Mouse (Mus musculus) kidney, embryonic 16.5 days (tissue): ENCODE data around the gene Mindy1. TPM values are rescaled to one million over a fixed set of nuclear protein-coding genes. Genes with fewer than 3 reads are reported as not detected.
"Not testable (repeated sequence)": the region's sequence is repeated elsewhere in the genome, so short reads cannot be mapped to it uniquely, and the experiment has no call there.

Experiments used
- ATAC-seq: fragments of 200-750 bp; cut with Nextera tagmentation; 2 replicates; pipeline ENCODE4 v1.8.0; 2017; ENCODE audit warnings: moderate TSS enrichment; ENCODE audit not compliant: low FRiP score, low TSS enrichment
- H3K27ac ChIP-seq: fragments of 300-500 bp; sonication (generic); 2 replicates; pipeline ENCODE4 v1.5.1; 2014; ENCODE audit warnings: low read length
- H3K27me3 ChIP-seq: fragments of 300-500 bp; sonication (generic); 2 replicates; pipeline ENCODE4 v1.6.1; 2014; ENCODE audit warnings: low read length, control low read depth, mixed read lengths; ENCODE audit not compliant: insufficient read depth
- H3K36me3 ChIP-seq: fragments of 300-500 bp; sonication (generic); 2 replicates; pipeline ENCODE4 v1.6.1; 2014; ENCODE audit warnings: low read length, control low read depth, mixed read lengths; ENCODE audit not compliant: insufficient read depth
- H3K4me1 ChIP-seq: fragments of 300-500 bp; sonication (generic); 2 replicates; pipeline ENCODE4 v1.6.1; 2014; ENCODE audit warnings: low read length, control low read depth, mixed read lengths; ENCODE audit not compliant: insufficient read depth
- H3K4me2 ChIP-seq: fragments of 300-500 bp; sonication (generic); replicated peaks from 2 replicates; pipeline ENCODE4 v1.6.1; 2014; ENCODE audit warnings: low read depth, low read length
- H3K4me3 ChIP-seq: fragments of 300-500 bp; sonication (generic); 2 replicates; pipeline ENCODE4 v1.5.1; 2014; ENCODE audit warnings: mild to moderate bottlenecking, low read length
- H3K9ac ChIP-seq: fragments of 300-500 bp; sonication (generic); replicated peaks from 2 replicates; pipeline ENCODE4 v1.6.1; 2014; ENCODE audit warnings: low read length
- H3K9me3 ChIP-seq: fragments of 300-500 bp; sonication (generic); 2 replicates; pipeline ENCODE4 v1.6.1; 2016; ENCODE audit warnings: low read length, control low read depth
- WGBS: fragments of 180-500 bp; shearing (Covaris S2); extraction: QIAGEN DNeasy Blood & Tissue Kit; methylation state at CpG from one replicate; pipeline ENCODE4 v1.1.7; 2014; 5-methylcytosine and 5-hydroxymethylcytosine counted together
- polyA plus RNA-seq: library from polyadenylated mRNA; unstranded; fragments of >200 nt; fragmentation: Nextera tagmentation; extraction: Ambion mirVana; gene quantifications from 2 replicates; pipeline ENCODE4 v1.2.1, GENCODE M21; 2015

The Mindy1 gene
- polyA plus RNA-seq, 1 experiment from 2014 or later: 57.0 TPM

- no peak overlapping the region for H3K27ac ChIP-seq
- H3K9me3 ChIP-seq: no peaks in the 10 kb centered on the region
- ATAC-seq: no peak
- peaks cover 80% of the 10 kb centered on the region for H3K36me3 ChIP-seq
- no peaks in the 10 kb centered on the region for H3K4me1 ChIP-seq
- no peak overlapping the region for H3K9ac ChIP-seq
- H3K27me3 ChIP-seq: no peaks in the 10 kb centered on the region
- WGBS: 84% methylated on average over 4 of the region's 4 CpGs
- H3K4me3 ChIP-seq: no peak overlapping the region
- H3K4me2 ChIP-seq: no peak overlapping the region
These were observed 56.2 kb downstream of the Mindy1 start for GRCm38 (mm10) chr3:95337345-95337744.

- Histone ChIP-seq H3K9me3 (no peaks in the 10 kb centered on the region), H3K4me2 (no peak overlapping the region), H3K27ac (no peak overlapping the region), H3K4me1 (no peaks in the 10 kb centered on the region), H3K36me3 (peaks cover 80% of the 10 kb centered on the region), H3K27me3 (no peaks in the 10 kb centered on the region), H3K4me3 (no peak overlapping the region), H3K9ac (no peak overlapping the region)
- ATAC-seq: no peak
- 93% methylated on average over 4 of the region's 4 CpGs for WGBS
These were observed 57.1 kb downstream of the Mindy1 start for GRCm38 (mm10) chr3:95338251-95338650.

DNA sequence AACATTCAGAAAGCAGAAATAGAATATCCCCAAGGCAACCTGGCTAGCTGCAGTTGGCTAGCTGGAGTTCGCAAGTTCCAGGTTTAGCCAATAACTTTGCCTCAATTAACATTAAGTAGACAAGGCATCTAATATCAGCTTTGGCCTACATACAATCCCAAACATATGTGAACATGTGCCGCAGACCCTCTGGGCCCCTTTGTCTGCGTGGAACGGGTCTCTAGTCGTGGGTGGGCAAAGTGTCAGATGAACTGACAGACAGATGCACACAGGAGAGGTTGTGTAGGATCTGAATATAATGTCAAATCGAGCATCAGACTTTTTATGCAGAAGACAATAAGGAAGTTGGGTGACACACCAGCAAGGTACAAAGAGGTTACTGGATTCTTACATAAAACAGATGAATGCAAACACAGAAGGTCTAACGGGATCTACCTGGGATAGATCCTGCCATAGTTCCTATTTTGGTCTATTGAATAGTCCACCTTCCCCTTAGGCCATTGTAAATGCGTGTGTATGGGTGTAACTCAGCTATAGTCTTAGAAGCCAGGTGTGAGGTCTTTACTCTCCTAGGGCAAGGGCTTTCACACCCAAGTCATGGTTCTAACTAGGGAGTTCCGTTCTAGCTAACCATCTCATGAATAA is 62.3 kb downstream of the Mindy1 start:
- H3K9ac ChIP-seq, H3K27me3 ChIP-seq, H3K4me1 ChIP-seq, H3K4me2 ChIP-seq, H3K9me3 ChIP-seq, ATAC-seq, H3K4me3 ChIP-seq, H3K27ac ChIP-seq: not testable (repeated sequence)
- 95% methylated on average over 9 of the region's 9 CpGs for WGBS
- peaks cover 72% of the 10 kb centered on the region for H3K36me3 ChIP-seq

Other genes with a start within 250 kb of the Mindy1 start
- 279 and 281 TPM in 2 replicates for gene Psmd4, start 238.7 kb upstream of the Mindy1 start, polyA plus RNA-seq
- gene Pip5k1a, start 174.4 kb upstream of the Mindy1 start, polyA plus RNA-seq: 24.0 and 24.7 TPM in 2 replicates
- 184 and 185 TPM in 2 replicates for gene Vps72, start 170.3 kb upstream of the Mindy1 start, polyA plus RNA-seq
- gene Tmod4, start 156.9 kb upstream of the Mindy1 start, polyA plus RNA-seq: 0.84 and 1.6 TPM in 2 replicates
- gene Scnm1, start 147.3 kb upstream of the Mindy1 start, polyA plus RNA-seq: 71.6 and 79.0 TPM in 2 replicates
- gene Lysmd1, start 147.3 kb upstream of the Mindy1 start, polyA plus RNA-seq: 15.3 and 17.3 TPM in 2 replicates
- gene Tnfaip8l2, start 139.0 kb upstream of the Mindy1 start, polyA plus RNA-seq: 2.9 and 4.2 TPM in 2 replicates
- 3.0 and 3.1 TPM in 2 replicates for gene Sema6c, start 120.9 kb upstream of the Mindy1 start, polyA plus RNA-seq
- gene Gabpb2, start 63.4 kb upstream of the Mindy1 start, polyA plus RNA-seq: 8.8 and 10.8 TPM in 2 replicates
- gene Cdc42se1, start 52.6 kb upstream of the Mindy1 start, polyA plus RNA-seq: 90.3 and 94.4 TPM in 2 replicates
- gene Mllt11, start 49.2 kb upstream of the Mindy1 start, polyA plus RNA-seq: 14.0 and 16.6 TPM in 2 replicates
- gene Gm128, start 39.7 kb upstream of the Mindy1 start, polyA plus RNA-seq: 0.53 and 0.55 TPM in 2 replicates
- gene Bnipl, start 30.2 kb upstream of the Mindy1 start, polyA plus RNA-seq: 0.41 and 0.82 TPM in 2 replicates
- 25.8 and 27.4 TPM in 2 replicates for gene Prune1, start 731 bp downstream of the Mindy1 start, polyA plus RNA-seq
- gene Anxa9, start 25.8 kb downstream of the Mindy1 start, polyA plus RNA-seq: 8.6 and 9.4 TPM in 2 replicates
- 208 and 209 TPM in 2 replicates for gene Cers2, start 33.4 kb downstream of the Mindy1 start, polyA plus RNA-seq
- 45.5 and 46.7 TPM in 2 replicates for gene Setdb1, start 75.9 kb downstream of the Mindy1 start, polyA plus RNA-seq
- gene 4930558C23Rik, start 121.5 kb downstream of the Mindy1 start, polyA plus RNA-seq: 0.52 TPM in 1 of 2 replicates, not detected in the other
- 46.0 and 47.7 TPM in 2 replicates for gene Arnt, start 153.0 kb downstream of the Mindy1 start, polyA plus RNA-seq
- 5.6 and 8.9 TPM in 2 replicates for gene Ctsk, start 217.9 kb downstream of the Mindy1 start, polyA plus RNA-seq
- gene Ctss, start 245.4 kb downstream of the Mindy1 start, polyA plus RNA-seq: 12.1 and 12.4 TPM in 2 replicates